Mouse (Mus musculus) kidney, embryonic 16.5 days (tissue): ENCODE results near the gene Mroh9. TPM values are rescaled to one million over a fixed set of nuclear protein-coding genes. Genes with fewer than 3 reads are reported as not detected.
A peak's percentile ranks its signal among the peaks of the same experiment; 100 is the strongest.

Experiments used
- ATAC-seq: fragments of 200-750 bp; cut with Nextera tagmentation; 2 replicates; pipeline ENCODE4 v1.8.0; 2017; ENCODE audit warnings: moderate TSS enrichment; ENCODE audit not compliant: low FRiP score, low TSS enrichment
- H3K27ac ChIP-seq: fragments of 300-500 bp; sonication (generic); 2 replicates; pipeline ENCODE4 v1.5.1; 2014; ENCODE audit warnings: low read length
- H3K27me3 ChIP-seq: fragments of 300-500 bp; sonication (generic); 2 replicates; pipeline ENCODE4 v1.6.1; 2014; ENCODE audit warnings: low read length, control low read depth, mixed read lengths; ENCODE audit not compliant: insufficient read depth
- H3K36me3 ChIP-seq: fragments of 300-500 bp; sonication (generic); 2 replicates; pipeline ENCODE4 v1.6.1; 2014; ENCODE audit warnings: low read length, control low read depth, mixed read lengths; ENCODE audit not compliant: insufficient read depth
- H3K4me1 ChIP-seq: fragments of 300-500 bp; sonication (generic); 2 replicates; pipeline ENCODE4 v1.6.1; 2014; ENCODE audit warnings: low read length, control low read depth, mixed read lengths; ENCODE audit not compliant: insufficient read depth
- H3K4me2 ChIP-seq: fragments of 300-500 bp; sonication (generic); replicated peaks from 2 replicates; pipeline ENCODE4 v1.6.1; 2014; ENCODE audit warnings: low read depth, low read length
- H3K4me3 ChIP-seq: fragments of 300-500 bp; sonication (generic); 2 replicates; pipeline ENCODE4 v1.5.1; 2014; ENCODE audit warnings: mild to moderate bottlenecking, low read length
- H3K9ac ChIP-seq: fragments of 300-500 bp; sonication (generic); replicated peaks from 2 replicates; pipeline ENCODE4 v1.6.1; 2014; ENCODE audit warnings: low read length
- H3K9me3 ChIP-seq: fragments of 300-500 bp; sonication (generic); 2 replicates; pipeline ENCODE4 v1.6.1; 2016; ENCODE audit warnings: low read length, control low read depth
- WGBS: fragments of 180-500 bp; shearing (Covaris S2); extraction: QIAGEN DNeasy Blood & Tissue Kit; methylation state at CpG from one replicate; pipeline ENCODE4 v1.1.7; 2014; 5-methylcytosine and 5-hydroxymethylcytosine counted together
- polyA plus RNA-seq: library from polyadenylated mRNA; unstranded; fragments of >200 nt; fragmentation: Nextera tagmentation; extraction: Ambion mirVana; gene quantifications from 2 replicates; pipeline ENCODE4 v1.2.1, GENCODE M21; 2015

Mroh9 gene
- not detected in 2 replicates for polyA plus RNA-seq

GRCm38 (mm10) chr1:163085570-163085969 lies at the start of gene Mroh9:
Gene Mroh9 (minus strand): TSS chr1:163085670.
- Histone ChIP-seq H3K4me3 (no peak within 1 kb of the TSS), H3K4me2 (no peak within 1 kb of the TSS), H3K9ac (no peak within 1 kb of the TSS), H3K27ac (no peak within 1 kb of the TSS), H3K4me1 (no peaks in the 10 kb centered on the region), H3K36me3 (no peaks in the 10 kb centered on the region), H3K9me3 (no peaks in the 10 kb centered on the region), H3K27me3 (no peaks in the 10 kb centered on the region)
- no peak for ATAC-seq
- WGBS, result 88% methylated on average over 2 of the region's 2 CpGs

GRCm38 (mm10) chr1:163129976-163130375 lies 44.5 kb upstream of the Mroh9 start:
- H3K36me3 ChIP-seq, result no peaks in the 10 kb centered on the region
- no peak overlapping the region for H3K9ac ChIP-seq
- ATAC-seq, result no peak
- H3K4me1 ChIP-seq, result no peaks in the 10 kb centered on the region
- no peak overlapping the region for H3K27ac ChIP-seq
- no peak overlapping the region for H3K4me3 ChIP-seq
- no peaks in the 10 kb centered on the region for H3K27me3 ChIP-seq
- 71% methylated on average over 3 of the region's 3 CpGs for WGBS
- no peaks in the 10 kb centered on the region for H3K9me3 ChIP-seq
- no peak overlapping the region for H3K4me2 ChIP-seq

- no peaks in the 10 kb centered on the region for H3K27me3 ChIP-seq
- 79% methylated on average over 9 of the region's 9 CpGs for WGBS
- no peaks in the 10 kb centered on the region for H3K4me1 ChIP-seq
These were observed 43.8 kb upstream of the Mroh9 start for GRCm38 (mm10) chr1:163129129-163129900.

GRCm38 (mm10) chr1:163126175-163126881 lies 40.9 kb upstream of the Mroh9 start:
- H3K9me3 ChIP-seq, result no peaks in the 10 kb centered on the region
- no peak overlapping the region for H3K4me2 ChIP-seq
- H3K4me1 ChIP-seq, result no peaks in the 10 kb centered on the region
- no peaks in the 10 kb centered on the region for H3K36me3 ChIP-seq
- no peak overlapping the region for H3K27ac ChIP-seq
- no peaks in the 10 kb centered on the region for H3K27me3 ChIP-seq
- no peak overlapping the region for H3K9ac ChIP-seq
- H3K4me3 ChIP-seq, result no peak overlapping the region
- no peak for ATAC-seq
- 74% methylated on average over 7 of the region's 7 CpGs for WGBS

More at GRCm38 (mm10) chr1:163129129-163129900, 43.8 kb upstream of the Mroh9 start:
- no peak for ATAC-seq
- no peaks in the 10 kb centered on the region for H3K9me3 ChIP-seq
- no peaks in the 10 kb centered on the region for H3K36me3 ChIP-seq
- no peak overlapping the region for H3K4me2 ChIP-seq
- H3K27ac ChIP-seq, result no peak overlapping the region
- H3K9ac ChIP-seq, result no peak overlapping the region
- H3K4me3 ChIP-seq, result no peak overlapping the region

GRCm38 (mm10) chr1:163122414-163122813 lies 36.9 kb upstream of the Mroh9 start:
- Histone ChIP-seq H3K27ac (no peak overlapping the region), H3K27me3 (no peaks in the 10 kb centered on the region), H3K4me1 (no peaks in the 10 kb centered on the region), H3K9ac (no peak overlapping the region), H3K9me3 (no peaks in the 10 kb centered on the region), H3K4me2 (no peak overlapping the region), H3K36me3 (no peaks in the 10 kb centered on the region), H3K4me3 (no peak overlapping the region)
- ATAC-seq, result no peak
- WGBS, result 93% methylated on average over 1 of the region's 1 CpGs

- no peak overlapping the region for H3K27ac ChIP-seq
- H3K4me1 ChIP-seq, result no peaks in the 10 kb centered on the region
- ATAC-seq, result no peak
- no peaks in the 10 kb centered on the region for H3K36me3 ChIP-seq
- H3K9me3 ChIP-seq, result no peaks in the 10 kb centered on the region
- 78% methylated on average over 8 of the region's 8 CpGs for WGBS
- no peak overlapping the region for H3K4me3 ChIP-seq
- H3K9ac ChIP-seq, result no peak overlapping the region
- H3K27me3 ChIP-seq, result no peaks in the 10 kb centered on the region
- H3K4me2 ChIP-seq, result no peak overlapping the region
These were observed 28.1 kb upstream of the Mroh9 start for GRCm38 (mm10) chr1:163113461-163114174.

- Histone ChIP-seq H3K4me1 (no peaks in the 10 kb centered on the region), H3K4me3 (no peak overlapping the region), H3K4me2 (no peak overlapping the region), H3K9me3 (no peaks in the 10 kb centered on the region), H3K27ac (no peak overlapping the region), H3K9ac (no peak overlapping the region), H3K36me3 (no peaks in the 10 kb centered on the region), H3K27me3 (no peaks in the 10 kb centered on the region)
- WGBS, result 90% methylated on average over 4 of the region's 4 CpGs
- no peak for ATAC-seq
These were observed 27.2 kb upstream of the Mroh9 start for GRCm38 (mm10) chr1:163112482-163113164.

GRCm38 (mm10) chr1:163104960-163105359 lies 19.5 kb upstream of the Mroh9 start:
- H3K36me3 ChIP-seq, result no peaks in the 10 kb centered on the region
- H3K4me3 ChIP-seq, result no peak overlapping the region
- H3K27ac ChIP-seq, result no peak overlapping the region
- H3K4me1 ChIP-seq, result no peaks in the 10 kb centered on the region
- H3K9me3 ChIP-seq, result no peaks in the 10 kb centered on the region
- no peak for ATAC-seq
- H3K4me2 ChIP-seq, result no peak overlapping the region
- H3K27me3 ChIP-seq, result no peaks in the 10 kb centered on the region
- WGBS, result 50% methylated on average over 1 of the region's 1 CpGs
- no peak overlapping the region for H3K9ac ChIP-seq

GRCm38 (mm10) chr1:163091438-163092155 lies 6.1 kb upstream of the Mroh9 start:
- H3K27me3 ChIP-seq, result no peaks in the 10 kb centered on the region
- no peak overlapping the region for H3K9ac ChIP-seq
- H3K27ac ChIP-seq, result no peak overlapping the region
- ATAC-seq, result peak; percentile 6; the same call in 1 of the 2 replicates
- WGBS, result 56% methylated on average over 10 of the region's 10 CpGs
- H3K9me3 ChIP-seq, result no peaks in the 10 kb centered on the region
- no peaks in the 10 kb centered on the region for H3K4me1 ChIP-seq
- no peak overlapping the region for H3K4me3 ChIP-seq
- no peaks in the 10 kb centered on the region for H3K36me3 ChIP-seq
- no peak overlapping the region for H3K4me2 ChIP-seq
